ENCODE assay signal across 8 mouse cellular contexts in the genomic region with DNA sequence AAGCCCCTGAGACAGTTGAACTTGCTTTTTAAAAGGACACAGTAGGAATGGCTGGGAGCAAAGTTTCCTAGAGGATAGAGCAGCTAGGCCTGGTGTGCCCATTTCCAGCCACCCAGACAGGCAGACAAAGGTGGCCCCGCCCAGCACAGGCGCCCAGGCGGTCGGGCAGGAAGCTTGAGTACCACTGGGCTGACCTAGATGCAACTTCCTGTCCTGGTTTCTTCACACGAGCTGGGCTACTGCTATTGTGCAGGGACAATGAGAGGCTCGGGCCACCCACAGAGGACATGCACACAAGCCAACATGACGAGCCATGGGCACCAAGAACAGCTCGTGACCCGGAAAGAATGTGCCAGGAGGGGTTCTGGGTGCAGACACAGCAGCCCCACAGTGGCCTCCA.
DNase-seq lines count a peak whose midpoint lies in the region; ATAC-seq lines count a peak whose summit lies in the region.

No protein-coding gene starts in this region.

- peaks cover 24% of the 10 kb centered on the region for H3K4me1 ChIP-seq in heart, embryonic 13.5 days
- H3K4me1 ChIP-seq in kidney, embryonic 15.5 days = peaks cover 18% of the 10 kb centered on the region
- H3K4me1 ChIP-seq in midbrain, embryonic 13.5 days (replicated peaks) = peaks cover 30% of the 10 kb centered on the region

- no peaks in the 10 kb centered on the region for H3K27me3 ChIP-seq in heart, embryonic 13.5 days (replicated peaks)
- no peaks in the 10 kb centered on the region for H3K27me3 ChIP-seq in kidney, embryonic 15.5 days
- no peaks in the 10 kb centered on the region for H3K27me3 ChIP-seq in midbrain, embryonic 13.5 days

- no peak for ATAC-seq in cerebellum, adult (ENCODE audit: insufficient number of reproducible peaks, low FRiP score, low TSS enrichment)
- no peak for ATAC-seq in heart, embryonic 13.5 days (ENCODE audit: extremely low read depth, insufficient number of reproducible peaks, low FRiP score, low TSS enrichment)
- ATAC-seq in kidney, embryonic 15.5 days (replicated peaks; ENCODE audit: low FRiP score) = no peak
- no peak for ATAC-seq in midbrain, embryonic 13.5 days

- peak; percentile 43 for DNase-seq in cerebellum, adult 9-11 months
- peak; percentile 92 for DNase-seq in Muller cell, postnatal 12 days (ENCODE audit: inconsistent ontology term)
- DNase-seq in urinary bladder, postnatal 4 days (ENCODE audit: low spot score in 2 of 2) = no peak

- H3K79me2 ChIP-seq in macrophage (ENCODE audit: inconsistent target) = peaks cover 100% of the 10 kb centered on the region

- H3K4me3 ChIP-seq in heart, embryonic 13.5 days = no peak overlapping the region
- H3K4me3 ChIP-seq in kidney, embryonic 15.5 days (replicated peaks) = no peak overlapping the region
- no peak overlapping the region for H3K4me3 ChIP-seq in macrophage (ENCODE audit: inconsistent target)
- no peak overlapping the region for H3K4me3 ChIP-seq in midbrain, embryonic 13.5 days (replicated peaks)

- no peaks in the 10 kb centered on the region for H3K36me3 ChIP-seq in heart, embryonic 13.5 days
- H3K36me3 ChIP-seq in kidney, embryonic 15.5 days = no peaks in the 10 kb centered on the region
- H3K36me3 ChIP-seq in macrophage (ENCODE audit: inconsistent target) = peaks cover 21% of the 10 kb centered on the region
- peaks cover 2% of the 10 kb centered on the region; the same call in 1 of the 2 replicates for H3K36me3 ChIP-seq in midbrain, embryonic 13.5 days

- H3K9me3 ChIP-seq in heart, embryonic 13.5 days = no peaks in the 10 kb centered on the region
- no peaks in the 10 kb centered on the region for H3K9me3 ChIP-seq in kidney, embryonic 15.5 days (replicated peaks)
- H3K9me3 ChIP-seq in midbrain, embryonic 13.5 days = no peaks in the 10 kb centered on the region

- H3K9ac ChIP-seq in heart, embryonic 13.5 days = no peak overlapping the region
- H3K9ac ChIP-seq in kidney, embryonic 15.5 days = no peak overlapping the region
- H3K9ac ChIP-seq in midbrain, embryonic 13.5 days (replicated peaks) = no peak overlapping the region

- 63% methylated on average over 9 of the region's 9 CpGs for WGBS in heart, embryonic 13.5 days
- 61% methylated on average over 9 of the region's 9 CpGs for WGBS in kidney, embryonic 15.5 days
- 11% methylated on average over 9 of the region's 9 CpGs for WGBS in macrophage (ENCODE audit: missing documents)
- 43% methylated on average over 9 of the region's 9 CpGs for WGBS in midbrain, embryonic 13.5 days

- peak overlapping the region; percentile 54 for H3K27ac ChIP-seq in heart, embryonic 13.5 days (replicated peaks)
- H3K27ac ChIP-seq in kidney, embryonic 15.5 days = peak overlapping the region; percentile 20
- H3K27ac ChIP-seq in macrophage = peak overlapping the region; percentile 31
- no peak overlapping the region; the same call in 1 of the 2 replicates for H3K27ac ChIP-seq in midbrain, embryonic 13.5 days

- H3K4me2 ChIP-seq in heart, embryonic 13.5 days = no peak overlapping the region
- no peak overlapping the region for H3K4me2 ChIP-seq in kidney, embryonic 15.5 days
- H3K4me2 ChIP-seq in midbrain, embryonic 13.5 days (replicated peaks) = no peak overlapping the region

Comparison
In these comparisons a context has a peak if more than half of its experiments do, and no peak if none do; other contexts are left out.
1. DNase-seq: peak in cerebellum, adult 9-11 months (single experiment) and Muller cell, postnatal 12 days (single experiment); none in urinary bladder, postnatal 4 days (0 of 2).